Mouse (Mus musculus) liver, postnatal 0 days (tissue): ENCODE measurements at regions not wholly inside any gene's neighbourhood (a gene's known extent, or its start where the extent isn't known, plus 50 kb on each side); places are given as distances from the start of the nearest gene placed in this dataset.

Experiments
- CTCF ChIP-seq: sonication (generic); IDR thresholded peaks from 2 replicates; pipeline ENCODE4 v1.5.1; 2016; ENCODE audit warnings: antibody characterized with exemption, low read depth
- EP300 ChIP-seq: IDR thresholded peaks from 2 replicates; pipeline ENCODE4 v1.6.1; 2016; ENCODE audit warnings: antibody characterized with exemption, low read depth, mild to moderate bottlenecking

DNA sequence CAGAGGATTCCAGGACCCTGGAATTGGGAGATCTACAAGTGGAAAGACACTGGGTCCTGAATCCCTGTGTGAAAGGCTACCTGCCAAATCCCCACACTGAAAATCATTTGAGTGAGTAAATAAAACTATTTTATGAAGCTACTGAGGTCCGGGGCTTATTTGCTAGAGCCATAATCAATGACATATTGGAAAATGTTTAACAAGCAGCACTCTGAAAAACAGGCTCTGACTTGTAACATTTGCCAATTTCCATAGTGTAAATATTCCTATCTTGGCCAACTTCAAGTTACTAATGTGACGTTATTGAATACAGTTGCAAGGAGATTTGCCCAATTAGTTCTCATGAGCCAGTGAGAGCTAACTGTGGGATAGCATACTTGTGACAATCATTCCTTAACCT is 177.3 kb downstream of the Rdh14 start:
- no peak for TF ChIP-seq CTCF
- no peak for TF ChIP-seq EP300
